Mouse (Mus musculus) intestine, postnatal 0 days (tissue): Measurements from ENCODE around the gene Dnttip2. TPM values are rescaled to one million over a fixed set of nuclear protein-coding genes. Genes with fewer than 3 reads are reported as not detected.
A peak's percentile ranks its signal among the peaks of the same experiment; 100 is the strongest.
"Not testable (repeated sequence)": the region's sequence is repeated elsewhere in the genome, so short reads cannot be mapped to it uniquely, and the experiment has no call there.

ENCODE experiments used
- ATAC-seq: fragments of 200-750 bp; cut with Nextera tagmentation; 2 replicates; pipeline ENCODE4 v1.8.0; 2017; ENCODE audit warnings: mild to moderate bottlenecking, moderate TSS enrichment, moderate library complexity
- H3K27ac ChIP-seq: fragments of 300-500 bp; sonication (generic); 2 replicates; pipeline ENCODE4 v1.5.1; 2014; ENCODE audit warnings: mild to moderate bottlenecking, low read depth, low read length, moderate library complexity
- H3K27me3 ChIP-seq: fragments of 300-500 bp; sonication (generic); replicated peaks from 2 replicates; pipeline ENCODE4 v1.6.1; 2014; ENCODE audit warnings: low read length, mixed read lengths; ENCODE audit not compliant: control insufficient read depth, insufficient read depth
- H3K36me3 ChIP-seq: fragments of 300-500 bp; sonication (generic); 2 replicates; pipeline ENCODE4 v1.6.1; 2014; ENCODE audit warnings: mild to moderate bottlenecking, moderate library complexity; ENCODE audit not compliant: control insufficient read depth, insufficient read depth
- H3K4me1 ChIP-seq: fragments of 300-500 bp; sonication (generic); replicated peaks from 2 replicates; pipeline ENCODE4 v1.6.1; 2014; ENCODE audit warnings: antibody characterized with exemption, low read length, mixed read lengths; ENCODE audit not compliant: control insufficient read depth, insufficient read depth
- H3K4me2 ChIP-seq: fragments of 300-500 bp; sonication (generic); replicated peaks from 2 replicates; pipeline ENCODE4 v1.6.1; 2014; ENCODE audit warnings: low read depth, mild to moderate bottlenecking, moderate library complexity
- H3K4me3 ChIP-seq: fragments of 300-500 bp; sonication (generic); 2 replicates; pipeline ENCODE4 v1.5.1; 2014; ENCODE audit warnings: low read depth, low read length
- H3K9ac ChIP-seq: fragments of 300-500 bp; sonication (generic); 2 replicates; pipeline ENCODE4 v1.6.1; 2014; ENCODE audit warnings: mild to moderate bottlenecking, low read depth, low read length
- H3K9me3 ChIP-seq: fragments of 300-500 bp; sonication (generic); 2 replicates; pipeline ENCODE4 v1.6.1; 2016; ENCODE audit warnings: mixed run types; ENCODE audit not compliant: control insufficient read depth
- CTCF ChIP-seq: sonication (generic); IDR thresholded peaks from 2 replicates; pipeline ENCODE4 v1.5.1; 2016; ENCODE audit warnings: low read depth, mild to moderate bottlenecking, control low read depth, antibody characterized with exemption, moderate library complexity
- WGBS: fragments of 180-500 bp; shearing (Covaris S2); extraction: QIAGEN DNeasy Blood & Tissue Kit; methylation state at CpG from one replicate; pipeline ENCODE4 v1.1.7; 2014; 5-methylcytosine and 5-hydroxymethylcytosine counted together
- polyA plus RNA-seq: library from polyadenylated mRNA; unstranded; fragments of >200 nt; fragmentation: Nextera tagmentation; extraction: Ambion mirVana; gene quantifications from 2 replicates; pipeline ENCODE4 v1.2.1, GENCODE M21; 2015

The Dnttip2 gene
- polyA plus RNA-seq, 1 experiment from 2014 or later, result 42.4 TPM

DNA sequence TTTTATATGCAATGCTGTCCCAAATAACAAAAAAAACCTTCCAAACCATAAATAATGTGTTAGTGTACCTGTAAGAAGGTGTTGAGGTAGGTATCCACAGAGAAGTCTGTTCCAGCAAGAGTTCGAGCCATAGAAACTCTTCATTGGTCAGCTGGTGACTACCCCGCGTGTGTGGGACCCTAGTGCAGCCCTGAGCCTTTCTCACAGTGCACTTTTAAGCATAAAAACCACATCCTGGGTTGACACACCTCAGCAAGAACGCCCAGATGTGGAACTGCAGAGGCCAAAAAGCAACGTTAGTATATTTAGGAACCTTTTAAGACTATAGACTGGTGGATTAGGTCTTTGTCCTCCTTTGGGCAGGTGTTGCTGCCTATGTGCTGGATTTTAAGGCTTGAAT is 13.0 kb downstream of the Dnttip2 start:
- WGBS, result 78% methylated on average over 5 of the region's 5 CpGs
- H3K27me3 ChIP-seq, result no peaks in the 10 kb centered on the region
- peaks cover 29% of the 10 kb centered on the region for H3K36me3 ChIP-seq
- H3K9me3 ChIP-seq, result no peaks in the 10 kb centered on the region
- no peak for TF ChIP-seq CTCF
- no peak for ATAC-seq
- H3K27ac ChIP-seq, result no peak overlapping the region
- no peak overlapping the region for H3K9ac ChIP-seq
- no peak overlapping the region for H3K4me2 ChIP-seq
- H3K4me3 ChIP-seq, result no peak overlapping the region
- peaks cover 7% of the 10 kb centered on the region for H3K4me1 ChIP-seq

- no peaks in the 10 kb centered on the region for H3K27me3 ChIP-seq
- H3K27ac ChIP-seq, result peak overlapping the region; percentile 57
- 68% methylated on average over 5 of the region's 5 CpGs for WGBS
- H3K9ac ChIP-seq, result no peak overlapping the region
- TF ChIP-seq CTCF, result no peak
- no peak overlapping the region for H3K4me2 ChIP-seq
- peak; percentile 65 for ATAC-seq
- H3K4me1 ChIP-seq, result peaks cover 8% of the 10 kb centered on the region
- no peaks in the 10 kb centered on the region for H3K9me3 ChIP-seq
- peaks cover 14% of the 10 kb centered on the region for H3K36me3 ChIP-seq
- no peak overlapping the region for H3K4me3 ChIP-seq
These were observed 14.5 kb downstream of the Dnttip2 start for GRCm38 (mm10) chr3:122288613-122289195.

- not testable (repeated sequence) for H3K9ac ChIP-seq, H3K27me3 ChIP-seq, H3K9me3 ChIP-seq, H3K4me2 ChIP-seq, H3K4me3 ChIP-seq, H3K36me3 ChIP-seq, ATAC-seq, H3K4me1 ChIP-seq
- peak overlapping the region; percentile 78 for H3K27ac ChIP-seq
- WGBS, result 53% methylated on average over 3 of the region's 4 CpGs
These were observed 15.2 kb downstream of the Dnttip2 start for GRCm38 (mm10) chr3:122289344-122289743.

DNA sequence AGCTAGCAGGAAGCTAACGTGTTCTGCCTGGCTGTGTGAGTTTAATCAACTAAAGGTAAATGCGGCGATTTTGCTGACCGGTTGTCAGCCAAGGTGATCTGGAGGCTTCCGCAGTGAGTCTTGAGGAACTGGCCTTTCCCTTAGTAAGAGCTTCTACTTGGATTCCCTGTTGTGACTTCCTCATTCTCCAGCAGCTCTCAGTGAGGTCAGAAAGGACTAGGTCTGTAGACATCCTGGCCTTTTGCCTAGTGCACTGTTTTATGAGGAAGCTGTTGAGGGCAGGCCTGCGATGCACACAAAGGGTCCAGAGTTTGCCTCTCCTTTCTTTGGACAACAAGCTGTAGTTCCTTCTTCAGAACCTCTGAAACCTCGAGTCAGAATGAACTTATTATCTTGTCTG is 16.5 kb downstream of the Dnttip2 start:
- Histone ChIP-seq H3K36me3 (peaks cover under 1% of the 10 kb centered on the region; the same call in 1 of the 2 replicates), H3K9ac (0 out of 2 replicates have a peak overlapping the region, but pooled peaks have one; percentile 23), H3K9me3 (no peaks in the 10 kb centered on the region), H3K4me1 (peaks cover 8% of the 10 kb centered on the region), H3K4me3 (no peak overlapping the region), H3K27ac (peak overlapping the region; percentile 78), H3K27me3 (no peaks in the 10 kb centered on the region), H3K4me2 (no peak overlapping the region)
- peak; percentile 22 for ATAC-seq
- WGBS, result 42% methylated on average over 7 of the region's 7 CpGs
- TF ChIP-seq CTCF, result no peak

- Histone ChIP-seq H3K27me3 (no peaks in the 10 kb centered on the region), H3K4me3 (no peak overlapping the region), H3K9me3 (no peaks in the 10 kb centered on the region), H3K4me2 (no peak overlapping the region), H3K9ac (no peak overlapping the region), H3K4me1 (peaks cover 8% of the 10 kb centered on the region), H3K27ac (peak overlapping the region; percentile 95), H3K36me3 (no peaks in the 10 kb centered on the region)
- TF ChIP-seq CTCF, result no peak
- no peak for ATAC-seq
- 46% methylated on average over 12 of the region's 12 CpGs for WGBS
These were observed 17.6 kb downstream of the Dnttip2 start for GRCm38 (mm10) chr3:122291828-122292227.

- H3K27me3 ChIP-seq, result no peaks in the 10 kb centered on the region
- peak overlapping the region; percentile 76 for H3K4me3 ChIP-seq
- peaks cover 8% of the 10 kb centered on the region for H3K4me1 ChIP-seq
- 8% methylated on average over 54 of the region's 54 CpGs for WGBS
- peak overlapping the region; percentile 77 for H3K4me2 ChIP-seq
- peak; percentile 64 for TF ChIP-seq CTCF
- peak; percentile 71 for ATAC-seq
- H3K36me3 ChIP-seq, result no peaks in the 10 kb centered on the region
- H3K9ac ChIP-seq, result peak overlapping the region; percentile 89
- H3K27ac ChIP-seq, result peak overlapping the region; percentile 95
- no peaks in the 10 kb centered on the region for H3K9me3 ChIP-seq
These were observed 18.4 kb downstream of the Dnttip2 start for GRCm38 (mm10) chr3:122292300-122293222.
